Mouse (Mus musculus) left cerebral cortex, postnatal 10 days (tissue): ENCODE results near the gene Cenph. TPM values are rescaled to one million over a fixed set of nuclear protein-coding genes. Genes with fewer than 3 reads are reported as not detected.
"Not testable (repeated sequence)": the region's sequence is repeated elsewhere in the genome, so short reads cannot be mapped to it uniquely, and the experiment has no call there.

Experiments used
- DNase-seq, 2 experiments: peaks; one replicate each; pipeline ENCODE4 v3.0.0; 2021 to 2022; ENCODE audit warnings: low spot score in 2 of 2, mixed read lengths in 1 of 2; ENCODE audit errors: extremely low spot score in 1 of 2
- intact Hi-C: fragments of 180-260 bp; cut with DNase I; formaldehyde crosslinking; loops from one replicate; pipeline ENCODE4 v1.15.1; 2025
- total RNA-seq, 2 experiments: library from RNA; stranded (reverse); gene quantifications; 2 replicates each; pipeline ENCODE4 v1.2.3; 2021

Gene Cenph
- total RNA-seq, 2 experiments from 2014 or later: 1.8 to 3.1 TPM

DNA sequence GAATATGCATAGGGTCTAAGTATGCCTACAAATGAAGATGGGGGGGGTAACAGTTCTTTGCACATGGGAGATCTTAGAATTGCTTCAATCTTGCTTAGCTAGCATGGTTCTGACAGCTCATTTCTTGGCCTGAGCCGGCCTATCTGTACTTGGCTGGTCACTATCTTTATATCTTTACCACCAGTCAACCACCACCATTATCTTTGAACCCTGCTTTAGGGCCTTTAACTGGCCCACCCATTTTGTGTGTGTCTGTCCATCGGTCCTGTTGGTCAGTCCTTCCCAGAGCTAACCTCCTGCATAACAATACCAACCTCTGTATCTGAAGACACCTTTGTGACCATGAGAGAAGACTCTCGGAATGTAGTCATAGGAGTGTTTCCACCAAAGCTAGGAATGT lies 24.3 kb downstream of the Cenph start:
- intact Hi-C loops: no loop called here
- no peak for DNase-seq

DNA sequence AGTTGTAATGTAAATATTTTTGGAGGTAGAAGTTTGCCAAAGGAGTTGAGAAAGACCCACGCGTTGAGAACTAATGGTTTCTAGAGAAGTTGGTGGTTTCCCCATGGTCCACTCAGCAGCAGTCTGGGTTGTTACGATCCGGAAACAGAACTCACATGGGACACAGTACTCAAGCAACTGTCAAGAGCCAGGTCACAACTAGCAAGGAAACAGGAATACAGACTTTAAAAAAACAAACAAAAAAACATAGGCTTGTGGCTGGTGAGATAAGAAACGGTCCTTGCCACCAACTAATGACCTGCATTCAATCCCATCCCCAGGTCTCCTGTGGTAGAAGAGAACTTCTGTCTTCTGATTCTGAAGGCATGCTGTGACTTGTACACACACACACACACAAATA lies 24.9 kb downstream of the Cenph start:
- DNase-seq: no peak
- intact Hi-C loops: no loop called here

DNA sequence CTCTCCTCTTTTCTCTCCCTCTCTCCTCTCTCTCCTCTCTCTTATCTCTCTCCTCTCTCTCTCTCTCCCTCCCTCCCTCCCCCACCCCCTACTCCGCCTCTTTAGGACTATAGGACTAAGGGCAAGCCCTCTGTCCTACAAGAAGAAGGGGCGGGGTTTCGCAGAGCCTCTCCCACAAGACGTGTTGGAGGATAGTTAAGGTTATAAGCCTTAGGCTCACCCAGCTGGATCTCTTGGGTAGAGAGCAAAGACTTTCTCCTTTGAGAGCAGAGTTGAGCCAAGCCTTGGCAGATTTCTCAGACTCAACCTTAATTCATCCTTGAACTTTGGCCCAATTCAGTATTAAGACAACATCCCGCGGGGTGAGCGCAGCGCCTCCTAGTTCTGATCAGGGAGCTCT lies 27.1 kb downstream of the Cenph start:
- intact Hi-C loops: no loop called here
- DNase-seq: no peak

DNA sequence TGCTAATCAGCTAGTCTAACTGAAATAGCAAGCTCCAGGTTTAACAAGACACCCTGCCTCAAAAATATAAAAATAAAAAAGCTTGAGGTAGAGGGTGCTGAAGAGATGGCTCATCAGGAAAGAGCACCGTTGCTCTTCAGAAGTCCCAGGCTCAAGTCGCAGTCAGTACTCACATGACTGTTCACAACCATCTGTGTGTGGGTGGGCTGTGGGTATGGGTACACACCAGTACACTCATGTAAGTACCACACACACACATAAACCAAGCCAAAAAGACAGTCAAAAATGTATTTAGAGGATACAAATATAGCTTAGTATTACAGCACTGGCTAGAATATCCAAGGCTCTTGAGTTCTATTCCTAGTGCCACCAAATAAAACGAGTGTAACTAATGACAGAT lies 29.6 kb downstream of the Cenph start:
- DNase-seq: peak in 1 of 2 experiments; percentile 42
- intact Hi-C loops: no loop called here

DNA sequence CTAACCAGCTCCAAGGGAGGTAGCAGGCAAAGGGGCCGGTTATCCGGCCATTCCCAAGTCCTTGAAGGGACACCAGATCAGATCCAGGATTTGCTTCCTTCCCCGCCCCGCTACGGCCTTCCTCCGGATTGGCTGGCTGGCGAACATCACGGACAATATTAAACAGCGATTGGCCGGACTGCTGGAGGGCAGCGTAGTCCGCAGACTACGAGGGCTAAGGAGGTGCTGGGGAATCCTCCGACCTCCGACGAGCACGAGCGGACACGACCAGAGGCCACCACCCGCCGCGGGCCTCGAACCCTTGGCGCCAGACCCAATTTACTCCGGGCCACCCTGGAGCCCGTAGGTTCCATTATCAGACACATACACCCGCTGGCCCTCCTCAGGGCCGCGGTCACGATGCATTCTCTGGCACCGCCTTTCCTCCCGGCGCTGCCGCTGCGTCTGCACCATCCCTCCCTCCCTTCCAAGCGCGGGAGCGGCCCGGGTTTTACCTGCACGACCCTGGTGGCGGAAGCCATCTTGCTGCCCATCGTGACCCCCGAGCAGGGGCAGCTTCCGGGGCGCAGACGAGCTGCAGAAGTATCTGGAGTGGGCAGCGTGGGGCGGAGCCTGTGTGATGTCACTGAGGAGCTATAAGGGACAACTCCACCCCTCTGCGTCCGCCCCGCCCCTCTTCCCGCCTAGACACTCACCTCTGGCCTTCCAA lies 31.5 kb downstream of the Cenph start, which contains the start of gene Mrps36:
Gene Mrps36 (minus strand): TSS at position 624 of the 709 bp plus-strand sequence.
- intact Hi-C loops: no loop called here

DNA sequence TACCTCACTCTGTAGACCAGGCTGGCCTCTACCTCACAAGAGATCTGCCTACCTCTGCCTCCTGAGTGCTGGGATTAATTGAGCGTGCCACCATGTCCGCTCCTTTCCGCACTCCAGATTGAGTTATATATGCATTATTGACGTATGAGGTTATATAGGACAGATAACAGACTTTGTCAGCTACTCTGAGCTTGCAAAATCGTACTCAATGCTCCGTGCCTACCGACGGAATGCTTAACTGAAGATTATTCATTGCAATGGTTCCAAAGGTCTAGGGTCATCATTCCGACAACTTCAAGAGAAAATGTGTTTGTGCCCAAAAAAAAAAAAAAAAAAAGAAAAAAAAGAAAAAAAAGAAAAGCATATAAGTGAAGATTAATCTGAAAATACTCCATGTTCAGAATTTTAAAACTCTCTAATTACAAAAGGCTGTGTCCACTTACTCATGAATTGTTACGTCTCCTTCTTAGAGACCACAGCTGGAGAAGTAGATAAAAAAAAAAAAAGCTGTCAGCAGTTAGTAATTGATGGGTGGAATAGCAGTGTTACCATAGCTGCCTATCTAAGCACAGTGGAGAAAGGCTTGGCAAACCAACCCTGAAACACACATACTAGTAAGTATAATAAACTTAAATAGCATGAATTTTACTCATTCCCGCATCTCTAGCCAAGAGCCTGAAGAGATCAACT lies 32.2 kb downstream of the Cenph start:
- intact Hi-C loops: no loop called here
- no peak for DNase-seq

More for the DNA sequence above, 31.5 kb downstream of the Cenph start, which contains the start of gene Mrps36:
- peak; percentile 87 to 94 for DNase-seq

DNA sequence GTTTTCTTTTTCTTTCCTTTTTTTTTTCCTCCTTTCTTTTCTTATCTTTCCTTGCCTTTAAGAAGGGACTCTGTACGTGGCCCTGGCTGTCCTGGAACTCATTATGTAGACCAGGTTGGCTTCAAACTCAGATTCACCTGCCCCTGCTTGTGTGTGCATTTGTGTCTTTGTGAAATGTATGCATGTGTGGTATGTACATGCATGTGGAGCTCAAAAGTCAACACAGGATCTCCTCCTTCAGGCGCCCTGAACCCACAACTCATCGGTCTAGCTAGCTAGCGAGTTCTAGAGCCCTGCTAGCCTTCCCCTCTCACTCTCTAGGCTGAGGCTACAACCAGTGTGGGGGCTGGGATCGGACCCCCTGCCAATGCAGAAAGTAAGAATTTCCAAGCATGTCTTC lies 32.9 kb downstream of the Cenph start:
- intact Hi-C loops: no loop called here
- no peak for DNase-seq

DNA sequence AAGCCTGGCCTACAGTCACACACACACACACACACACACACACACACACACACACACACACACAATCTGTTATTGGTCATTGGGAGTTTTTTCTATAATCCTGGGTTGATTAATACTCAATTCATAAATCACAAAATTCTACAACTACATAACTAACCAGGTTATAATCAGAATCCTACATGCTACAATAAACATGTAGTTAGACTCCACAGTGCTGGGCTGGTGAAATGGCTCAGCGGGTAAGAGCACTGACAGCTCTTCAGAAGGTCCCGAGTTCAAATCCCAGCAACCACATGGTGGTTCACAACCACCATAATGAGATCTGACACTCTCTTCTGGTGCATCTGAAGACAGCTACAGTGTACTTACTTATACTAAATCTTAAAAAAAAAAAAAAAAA lies 42.9 kb downstream of the Cenph start:
- no peak for DNase-seq
- intact Hi-C loops: no loop called here

DNA sequence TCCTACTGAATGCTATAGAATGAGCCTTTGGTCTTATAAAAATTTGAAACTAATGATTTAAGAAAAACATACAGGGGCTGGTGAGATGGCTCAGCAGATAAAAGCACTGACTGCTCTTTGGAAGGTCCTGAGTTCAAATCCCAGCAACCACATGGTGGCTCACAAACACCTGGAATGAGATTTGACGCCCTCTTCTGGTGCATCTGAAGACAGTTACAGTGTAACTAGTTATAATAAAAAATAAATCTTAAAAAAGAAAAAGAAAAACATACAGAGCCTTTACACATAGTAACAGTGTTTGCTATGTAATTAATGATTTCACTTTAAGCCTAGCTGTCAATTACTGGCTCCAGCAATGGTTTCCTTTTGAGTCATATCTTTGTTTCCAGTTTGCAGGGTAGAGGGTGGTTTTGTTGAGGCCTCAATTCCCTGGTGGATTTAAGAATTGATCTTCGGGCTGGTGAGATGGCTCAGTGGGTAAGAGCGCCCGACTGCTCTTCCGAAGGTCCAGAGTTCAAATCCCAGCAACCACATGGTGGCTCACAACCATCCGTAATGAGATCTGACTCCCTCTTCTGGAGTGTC lies 44.1 kb downstream of the Cenph start:
- DNase-seq, intact Hi-C loops: not testable (repeated sequence)

DNA sequence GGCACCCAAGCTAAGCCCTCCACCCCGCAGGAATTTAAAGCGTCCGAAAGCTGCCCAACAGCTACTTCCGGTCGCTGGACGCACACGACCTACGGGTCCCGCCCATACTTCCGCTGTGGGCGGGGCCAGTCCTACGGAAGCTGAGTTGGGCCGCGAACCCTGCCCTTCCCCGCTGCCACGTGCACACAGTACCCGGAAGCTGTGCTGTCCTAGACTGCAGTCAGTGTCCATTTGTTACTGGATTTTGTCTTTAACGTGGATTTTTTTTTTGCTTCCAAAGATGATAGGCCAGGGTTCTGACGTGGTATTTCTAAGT lies 44.9 kb downstream of the Cenph start, which contains the start of gene Cdk7:
Gene Cdk7 (minus strand): TSS at position 79 of the 316 bp plus-strand sequence.
- intact Hi-C loops: no loop called here
- peak; percentile 91 to 96 for DNase-seq

DNA sequence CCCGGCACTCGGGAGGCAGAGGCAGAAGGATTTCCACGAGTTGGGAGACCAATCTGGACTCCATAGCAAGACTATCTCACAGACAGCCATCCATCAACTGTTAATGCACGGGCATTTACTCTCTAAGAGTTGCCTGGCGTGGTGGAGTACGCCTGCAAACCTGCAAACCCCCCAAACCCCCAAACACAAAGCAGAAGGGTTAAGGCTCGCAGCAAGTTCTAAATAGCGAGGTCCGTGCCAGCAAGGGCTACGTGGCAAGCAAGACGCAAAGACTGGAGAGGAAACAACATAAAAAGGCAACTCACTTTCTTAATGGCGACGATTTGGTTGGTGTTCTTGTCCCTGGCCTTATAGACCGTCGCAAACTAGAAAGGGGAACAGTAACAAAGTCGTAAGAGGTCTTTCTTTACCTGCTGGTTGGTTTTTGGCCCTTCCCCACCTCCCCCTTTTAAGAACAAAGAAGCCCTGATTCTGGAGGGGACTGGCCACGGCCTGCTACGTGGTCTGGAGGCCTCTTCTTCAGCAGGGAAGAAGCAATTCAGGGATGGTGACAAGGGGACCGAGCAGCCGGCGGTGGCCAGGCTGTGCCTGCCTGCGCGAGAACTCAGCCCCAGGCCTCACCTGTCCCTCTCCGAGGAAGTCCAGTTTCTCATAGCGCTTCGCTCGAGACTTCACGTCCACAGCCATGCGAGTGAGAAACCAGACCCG lies 45.4 kb downstream of the Cenph start:
- intact Hi-C loops: no loop called here
- DNase-seq: no peak

DNA sequence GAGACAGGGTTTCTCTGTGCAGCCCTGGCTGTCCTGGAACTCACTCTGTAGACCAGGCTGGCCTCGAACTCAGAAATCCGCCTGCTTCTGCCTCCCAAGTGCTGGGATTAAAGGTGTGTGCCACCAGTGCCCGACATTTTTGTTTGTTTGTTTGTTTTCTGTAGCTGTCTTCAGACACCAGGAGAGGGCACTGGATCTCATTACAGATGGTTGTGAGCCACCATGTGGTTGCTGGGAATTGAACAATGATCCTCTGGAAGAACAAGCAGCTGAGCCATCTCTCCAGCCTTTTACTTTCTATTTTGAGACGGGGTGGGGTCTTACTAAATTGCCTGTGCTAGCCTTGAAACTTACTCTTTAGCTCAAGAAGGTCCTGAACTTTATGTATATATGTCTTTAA lies 47.2 kb downstream of the Cenph start:
- DNase-seq, intact Hi-C loops: not testable (repeated sequence)

DNA sequence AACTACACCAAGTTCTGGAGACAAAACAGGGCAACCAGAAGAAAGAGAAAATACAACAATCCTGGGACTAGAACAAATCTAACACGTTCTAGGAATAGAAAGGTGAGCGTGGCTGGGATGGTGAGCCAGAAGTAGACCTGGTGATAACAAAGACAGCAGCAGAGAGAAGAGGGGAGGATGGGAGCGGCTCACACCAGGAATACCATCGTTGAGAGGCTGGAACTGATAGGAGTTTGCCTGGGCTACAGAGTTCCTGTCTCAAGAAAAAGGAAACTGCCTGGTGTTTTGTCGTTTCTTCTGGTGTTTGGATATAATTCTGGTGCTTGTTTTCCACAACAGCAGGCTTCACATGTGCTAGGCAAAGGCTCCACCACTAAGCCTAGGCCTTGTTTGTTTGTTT lies 47.6 kb downstream of the Cenph start:
- intact Hi-C loops: no loop called here
- no peak for DNase-seq

DNA sequence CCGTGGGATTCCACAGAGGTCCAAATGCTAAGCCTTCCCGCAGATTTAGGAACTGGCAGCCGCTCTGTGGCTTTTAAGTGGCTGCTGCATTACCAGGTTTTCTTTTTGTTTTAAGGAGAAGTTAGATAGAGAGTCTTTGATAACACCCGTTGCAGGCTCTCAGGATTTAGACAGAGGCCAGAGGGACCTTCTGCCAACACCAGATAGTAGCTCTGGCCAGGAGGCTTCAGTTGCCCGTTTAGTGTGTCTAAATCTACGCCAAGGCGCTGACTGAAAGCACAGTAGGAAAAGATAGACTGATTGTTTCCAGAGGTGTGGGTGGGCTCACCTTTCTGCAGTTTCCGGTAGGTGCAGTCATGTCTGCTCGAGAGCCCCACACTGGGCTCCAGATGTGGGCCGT lies 50.5 kb downstream of the Cenph start:
- intact Hi-C loops: no loop called here
- DNase-seq: no peak

DNA sequence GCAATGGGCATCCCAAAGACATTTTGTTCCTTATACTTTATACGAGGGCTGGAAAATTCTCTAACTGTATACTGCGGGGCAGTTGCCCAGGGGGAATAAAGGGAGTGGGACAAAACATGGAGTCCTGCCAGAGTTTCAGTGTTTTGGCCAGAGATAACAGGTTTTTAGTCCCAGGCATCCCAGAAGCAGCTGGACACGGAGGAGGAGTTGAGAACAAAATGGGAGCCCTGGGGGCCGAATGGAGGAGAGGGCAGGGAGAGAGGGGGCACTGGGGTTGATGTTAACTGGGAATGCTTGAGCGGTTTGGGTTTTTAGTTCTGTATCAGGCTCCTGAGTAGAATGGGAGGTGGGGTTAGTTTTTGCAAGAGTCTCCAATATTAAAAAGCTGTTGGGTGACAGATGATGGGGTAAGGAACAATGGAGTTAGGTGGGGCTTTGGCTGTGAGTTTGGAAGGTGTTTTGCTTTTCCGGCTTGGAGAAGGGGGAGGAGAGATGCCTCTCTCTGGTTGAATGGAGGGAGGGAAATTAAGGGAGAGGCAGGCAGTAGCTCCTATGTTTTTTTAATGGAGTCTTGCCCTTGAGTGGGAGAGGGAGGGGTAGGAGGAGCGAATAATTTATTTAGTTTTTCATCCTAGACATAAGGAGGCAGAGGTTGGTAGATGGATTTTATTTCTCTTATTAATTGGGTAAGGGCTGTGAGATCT lies 51.5 kb downstream of the Cenph start:
- DNase-seq: peak in 1 of 2 experiments; percentile 46
- intact Hi-C loops: no loop called here

DNA sequence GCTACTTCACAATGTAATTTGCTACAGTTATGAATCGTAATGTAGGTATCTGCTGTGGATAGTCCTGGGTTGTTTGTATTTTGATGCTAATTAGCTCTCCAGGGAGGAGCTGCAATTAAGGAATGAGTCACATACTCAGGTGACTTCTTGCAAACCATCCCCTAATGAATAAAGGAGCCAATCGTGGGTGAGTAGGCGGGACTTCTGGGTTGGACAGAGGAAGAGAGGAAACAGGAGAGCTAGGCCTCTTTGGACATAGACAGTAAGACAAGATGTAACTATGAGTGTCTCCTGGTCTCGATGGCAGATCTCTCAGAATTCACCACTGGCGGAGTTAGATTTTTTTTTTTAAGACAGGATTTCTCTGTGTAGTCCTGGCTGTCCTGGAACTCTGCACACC lies 54.0 kb downstream of the Cenph start:
- intact Hi-C loops: no loop called here
- no peak for DNase-seq

DNA sequence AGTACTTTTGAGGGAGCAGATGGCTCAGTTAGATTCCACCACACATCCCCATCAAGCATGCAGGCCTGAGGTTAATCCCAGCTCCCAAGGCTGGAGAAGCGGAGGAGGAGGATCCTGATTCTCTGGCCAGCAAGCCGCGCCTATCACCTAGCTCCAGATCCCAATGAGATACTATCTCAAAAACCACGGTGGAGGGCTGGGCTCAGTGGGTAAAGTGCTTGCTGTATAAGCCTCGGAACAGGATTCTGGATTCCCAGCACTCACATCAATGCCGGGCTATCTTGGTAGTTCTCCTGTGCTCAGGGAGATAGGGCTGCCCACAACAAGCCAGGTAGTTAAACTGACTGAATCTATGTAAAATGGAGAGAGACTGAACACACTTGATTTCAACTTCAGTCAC lies 60.2 kb downstream of the Cenph start:
- DNase-seq: no peak
- intact Hi-C loops: loop anchor here (5.0 to 10.0 kb wide), 2 partner anchors 73 to 241 kb away; no protein-coding TSS in a partner anchor
